Mouse (Mus musculus) induced T-regulatory cell, adult 2 months (primary cell): ENCODE data around the gene Erp44.

Experiments used
- DNase-seq: peaks from one replicate; pipeline ENCODE4 v3.0.0-alpha.2; 2012; ENCODE audit warnings: low read depth

The Erp44 gene

GRCm38 (mm10) chr4:48236721-48237120 lies 42.6 kb downstream of the Erp44 start:
- no peak for DNase-seq

DNA sequence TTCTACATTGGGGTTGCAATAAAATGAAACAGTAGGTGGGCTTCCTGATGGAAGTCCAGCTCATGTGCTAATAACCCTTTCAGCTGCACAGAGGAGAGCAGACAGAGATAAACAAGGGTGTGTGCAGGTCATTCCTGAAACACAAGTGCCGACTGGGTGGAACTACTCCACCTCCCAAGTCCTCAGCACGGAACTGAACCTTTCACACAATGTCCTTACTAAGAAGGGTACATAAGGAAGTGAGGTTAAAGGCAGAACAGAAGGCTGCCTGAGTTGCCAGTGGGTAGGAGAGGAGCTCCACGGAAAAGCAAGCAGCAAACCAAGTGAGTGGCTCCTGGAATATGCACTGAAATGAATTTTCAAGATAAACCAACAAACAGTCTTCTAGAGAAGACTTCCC lies 52.6 kb downstream of the Erp44 start:
- DNase-seq = no peak

DNA sequence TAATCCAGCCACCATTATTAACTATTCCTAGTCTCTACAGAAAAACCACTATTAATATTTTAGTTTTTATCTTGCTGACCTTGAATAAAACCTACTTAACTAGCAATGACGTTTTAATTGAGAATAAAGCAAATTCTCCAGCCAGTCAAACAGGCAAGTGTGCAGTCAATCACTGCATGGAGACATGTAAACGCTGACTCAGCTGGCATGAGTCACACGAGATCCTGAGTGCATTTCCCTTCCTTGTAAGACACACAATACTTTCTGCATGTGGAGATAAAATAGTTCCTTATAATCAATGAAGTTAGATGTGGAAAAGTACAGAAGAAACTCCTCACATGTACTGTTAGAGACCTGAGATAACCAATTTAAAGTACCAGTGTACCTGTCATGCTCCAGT lies 53.8 kb downstream of the Erp44 start:
- no peak for DNase-seq

DNA sequence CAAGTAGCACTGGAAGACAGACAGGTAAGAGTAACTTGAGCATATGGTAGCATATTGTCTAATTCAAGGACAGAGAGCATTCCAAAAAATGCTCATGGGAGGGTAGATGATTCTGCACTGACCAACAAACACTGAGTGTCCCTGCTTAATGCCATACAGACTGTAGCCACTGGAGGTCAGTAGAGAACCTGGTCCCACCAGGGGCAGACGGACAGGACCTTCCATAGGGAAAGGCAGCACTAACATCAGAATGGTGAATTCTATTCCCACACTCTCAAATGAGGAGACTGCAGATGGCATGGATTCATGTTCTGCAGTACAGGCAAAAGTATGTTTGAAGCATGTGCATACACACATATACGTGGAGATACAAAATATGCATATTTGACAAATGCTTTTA lies 54.2 kb downstream of the Erp44 start:
- DNase-seq = peak; percentile 56

DNA sequence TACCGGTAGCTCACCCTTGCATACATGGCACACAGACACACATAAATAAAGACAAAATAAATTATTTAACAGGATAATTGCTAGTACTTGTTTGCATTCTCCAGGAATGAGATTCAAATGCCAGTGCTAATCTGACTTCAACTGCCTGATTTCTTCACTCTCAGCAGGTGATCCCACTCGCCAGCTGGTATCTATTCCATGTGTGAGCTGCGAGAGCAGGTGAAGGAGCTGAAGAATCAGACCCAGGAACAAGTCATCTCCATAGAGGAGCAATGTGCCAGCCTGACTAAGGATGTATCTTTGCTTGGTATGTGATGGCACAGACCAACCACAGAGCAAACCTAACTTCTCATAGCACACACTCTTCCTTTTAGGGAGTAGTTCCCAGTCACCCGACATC lies 75.8 kb downstream of the Erp44 start:
- DNase-seq = no peak

- DNase-seq = no peak
Measured at GRCm38 (mm10) chr4:48198447-48198846, 80.9 kb downstream of the Erp44 start.

DNA sequence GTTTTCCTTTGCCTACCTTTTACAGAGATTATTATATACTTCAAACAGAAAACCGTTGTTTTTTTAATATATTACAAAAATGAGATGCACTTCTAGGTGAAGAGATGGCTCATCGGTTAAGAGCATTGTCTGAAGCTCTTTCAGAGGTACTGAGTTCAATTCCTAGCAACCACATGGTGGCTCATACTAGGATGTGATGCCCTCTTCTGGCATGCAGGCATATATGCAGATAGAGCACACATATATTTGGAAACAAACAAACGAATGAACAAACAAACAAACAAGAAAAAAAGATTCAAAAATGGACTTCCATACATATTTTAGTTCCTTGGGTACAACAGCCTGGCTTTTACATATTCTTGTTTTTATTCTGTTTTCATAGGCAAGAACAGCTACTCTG lies 81.4 kb downstream of the Erp44 start:
- peak; percentile 20 for DNase-seq

- DNase-seq = no peak
Measured at GRCm38 (mm10) chr4:48182115-48182806, 97.1 kb downstream of the Erp44 start.

- no peak for DNase-seq
Measured at GRCm38 (mm10) chr4:48181366-48181765, 98.0 kb downstream of the Erp44 start.

DNA sequence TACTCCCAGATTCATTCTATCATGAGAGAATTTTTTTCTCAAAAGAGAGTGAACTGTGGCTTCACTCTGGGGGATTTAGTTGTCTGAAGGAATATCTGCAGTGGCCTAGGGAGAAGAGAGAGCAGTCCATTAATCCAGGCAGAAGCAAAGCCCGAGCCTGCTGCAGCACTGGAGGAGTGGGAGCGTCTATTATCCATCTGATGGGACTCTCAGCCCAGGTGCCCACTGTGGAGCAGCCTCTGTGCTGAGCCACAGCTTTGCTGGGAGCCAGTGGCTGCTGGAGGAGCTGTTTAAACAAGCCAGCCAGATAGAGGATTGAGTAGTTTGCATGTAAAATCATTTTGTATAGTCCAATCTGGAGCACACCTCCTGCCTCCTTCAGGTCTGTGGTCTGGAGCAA lies 98.4 kb downstream of the Erp44 start:
- no peak for DNase-seq

DNA sequence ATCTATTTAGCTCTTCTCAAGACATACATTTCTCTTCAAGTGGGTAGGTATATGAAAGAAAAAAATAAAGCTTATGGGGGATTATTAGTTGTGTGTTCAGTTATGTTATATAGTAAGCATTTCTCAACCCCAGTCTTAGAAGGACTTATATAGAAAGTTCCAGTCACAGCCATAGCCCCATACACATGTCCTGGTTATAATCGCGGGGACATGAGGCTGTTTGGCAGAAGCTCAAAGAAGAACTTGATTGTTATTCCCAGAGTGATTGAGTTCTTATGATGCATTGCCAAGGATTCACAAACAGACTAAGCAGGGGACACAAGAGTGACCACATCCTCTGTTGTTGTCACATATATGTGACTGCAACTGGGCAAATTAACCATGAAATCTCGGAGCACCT lies 103.7 kb downstream of the Erp44 start:
- no peak for DNase-seq

DNA sequence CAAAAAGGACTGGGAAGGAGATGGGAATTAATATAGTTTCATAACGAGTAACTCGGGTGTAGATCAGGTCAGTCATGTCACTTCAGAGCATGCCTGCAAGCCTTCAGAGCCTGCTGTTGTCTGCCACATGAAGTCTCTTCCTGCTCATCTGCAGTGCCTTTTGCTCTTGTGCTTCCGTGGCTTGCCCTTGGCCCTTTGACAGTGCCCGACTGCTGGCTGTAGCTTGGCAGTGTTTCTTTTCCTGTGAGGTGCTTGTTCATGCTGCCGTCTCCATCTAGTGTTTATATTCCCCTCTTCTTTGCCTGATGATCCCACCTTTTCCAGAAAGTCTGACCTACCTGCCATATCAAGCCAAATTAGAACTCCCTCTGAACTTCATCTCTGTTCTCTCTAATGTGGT lies 115.5 kb downstream of the Erp44 start:
- no peak for DNase-seq

GRCm38 (mm10) chr4:48160386-48160785 lies 119.0 kb downstream of the Erp44 start:
- DNase-seq = no peak

GRCm38 (mm10) chr4:48155864-48156263 lies 123.5 kb downstream of the Erp44 start:
- DNase-seq = no peak

GRCm38 (mm10) chr4:48153229-48153628 lies 126.1 kb downstream of the Erp44 start:
- DNase-seq = no peak

DNA sequence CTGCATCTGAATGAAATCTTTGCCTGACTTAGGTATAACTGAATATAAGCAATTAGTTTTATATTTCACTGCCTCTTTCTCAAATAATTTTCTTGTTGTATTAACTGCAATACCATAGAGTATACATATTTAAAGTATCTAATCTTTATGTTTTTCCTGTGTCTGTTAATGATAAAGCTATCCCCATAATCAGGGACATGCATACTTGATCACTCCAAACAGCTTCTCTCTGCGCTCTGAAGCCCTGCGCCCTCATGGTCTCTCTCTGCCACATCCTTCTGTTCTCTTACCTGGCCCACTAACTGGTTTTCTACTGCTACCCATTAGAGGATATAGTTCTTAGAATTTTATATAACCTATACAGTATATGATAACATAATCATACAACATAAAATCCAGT lies 129.9 kb downstream of the Erp44 start:
- DNase-seq = no peak
